Mouse (Mus musculus): ENCODE measurements at regions not wholly inside any gene's neighbourhood (a gene's known extent, or its start where the extent isn't known, plus 50 kb on each side); places are given as distances from the start of the nearest gene placed in this dataset.

GRCm38 (mm10) chr13:52389271-52389670, 141.8 kb downstream of the Diras2 start:
- no peak for DNase-seq

DNA sequence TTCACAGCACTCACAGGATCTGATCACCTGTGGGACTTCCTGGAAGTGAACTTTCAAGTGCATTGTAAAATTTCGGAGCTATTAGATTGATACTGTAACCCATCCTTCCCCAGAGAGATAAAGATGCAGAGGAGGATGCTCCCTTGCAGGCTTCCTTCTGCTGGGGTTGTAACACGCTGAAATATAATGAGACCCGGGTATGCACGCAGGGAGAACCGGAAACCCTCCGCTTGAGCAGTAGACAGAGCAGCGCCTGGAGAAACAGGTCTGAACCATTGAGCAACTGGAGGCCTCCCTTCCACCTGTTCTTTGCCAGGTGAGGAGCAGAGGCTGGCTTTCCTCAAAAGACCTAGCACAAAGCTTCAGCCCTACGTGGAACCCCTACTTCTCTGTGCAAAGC, 135.3 kb downstream of the Diras2 start:
- DNase-seq = no peak

DNA sequence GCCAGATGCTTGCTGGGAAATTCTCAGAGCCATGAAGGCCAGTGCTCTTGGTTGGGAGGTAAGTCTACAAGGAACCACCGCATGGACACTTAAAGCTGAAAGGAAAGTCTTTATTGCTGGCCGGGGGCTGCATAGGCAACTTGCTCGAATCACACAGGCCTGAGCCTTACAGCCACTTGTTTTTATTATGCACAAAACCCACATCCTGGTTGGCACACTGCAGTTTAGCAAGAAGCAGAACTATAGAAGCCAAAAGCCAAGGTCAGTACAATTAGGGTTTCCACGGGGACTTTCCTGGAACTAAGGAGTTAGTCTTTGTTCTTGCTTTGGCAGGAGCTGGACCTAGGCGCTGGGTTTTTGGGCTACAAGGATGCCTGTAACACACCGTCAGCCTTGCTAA, 132.7 kb downstream of the Diras2 start:
- DNase-seq = no peak

DNA sequence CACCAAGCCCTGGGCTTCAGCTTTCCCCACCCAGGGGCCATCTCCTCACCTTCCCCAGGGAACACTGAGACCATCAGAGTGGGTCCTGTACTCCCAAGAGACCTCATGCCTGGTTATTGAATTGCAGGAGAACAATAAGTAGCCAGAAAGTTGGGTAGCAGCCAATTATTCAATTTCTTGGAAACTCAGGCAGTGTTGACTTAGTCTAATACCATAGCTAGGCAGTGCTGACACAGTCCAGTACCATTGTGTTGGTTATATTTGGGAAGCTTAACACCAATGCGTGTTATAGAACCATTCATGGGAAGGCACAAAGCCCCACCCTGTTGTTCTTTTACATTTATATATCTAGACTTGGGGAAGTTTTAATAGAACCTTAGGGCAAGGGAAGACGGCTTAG, 131.9 kb downstream of the Diras2 start:
- no peak for DNase-seq

DNA sequence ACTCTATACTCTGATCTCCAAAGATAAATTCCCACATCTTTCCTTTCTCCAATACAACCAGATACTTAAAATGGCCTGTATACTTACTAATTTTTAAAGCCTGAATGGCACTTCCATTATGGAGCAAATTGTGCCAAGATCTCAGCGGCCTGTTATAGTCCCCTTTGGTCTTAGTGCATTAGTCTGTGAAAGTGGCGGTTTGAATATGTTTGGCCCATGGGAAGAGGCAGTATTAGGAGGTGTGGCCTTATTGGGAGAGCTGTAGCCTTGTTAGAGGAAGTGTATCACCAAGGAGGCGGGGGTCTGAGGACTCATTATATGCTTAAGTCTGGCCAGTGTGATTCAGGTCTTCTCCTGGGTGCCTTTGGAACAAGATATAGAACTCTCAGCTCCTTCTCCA, 127.3 kb downstream of the Diras2 start:
- DNase-seq = no peak

DNA sequence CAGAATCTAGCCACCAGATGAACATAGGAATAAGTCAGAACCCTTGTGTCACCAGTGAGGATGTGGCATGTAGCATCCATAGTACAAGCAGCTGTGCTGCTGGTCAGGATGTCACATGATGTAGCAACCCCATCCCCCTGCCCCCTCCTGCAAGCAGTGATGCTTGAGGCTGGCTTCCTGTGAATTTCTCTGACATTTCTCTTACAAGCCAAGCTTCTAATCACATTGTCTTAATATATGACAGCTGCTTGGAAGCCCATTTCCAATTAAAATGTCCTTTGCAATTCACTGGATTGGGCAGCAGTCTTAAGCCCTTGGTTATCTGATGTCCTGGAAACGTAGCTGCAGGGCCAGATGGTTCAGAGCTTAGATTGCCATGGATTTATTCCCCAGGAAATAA, 114.8 kb downstream of the Diras2 start:
- DNase-seq = no peak

GRCm38 (mm10) chr13:52422456-52422855, 108.6 kb downstream of the Diras2 start:
- no peak for DNase-seq

GRCm38 (mm10) chr13:52428527-52428926, 102.6 kb downstream of the Diras2 start:
- no peak for DNase-seq

GRCm38 (mm10) chr13:52436756-52437155, 94.3 kb downstream of the Diras2 start:
- no peak for DNase-seq

GRCm38 (mm10) chr13:52445513-52445912, 85.6 kb downstream of the Diras2 start:
- DNase-seq = no peak

DNA sequence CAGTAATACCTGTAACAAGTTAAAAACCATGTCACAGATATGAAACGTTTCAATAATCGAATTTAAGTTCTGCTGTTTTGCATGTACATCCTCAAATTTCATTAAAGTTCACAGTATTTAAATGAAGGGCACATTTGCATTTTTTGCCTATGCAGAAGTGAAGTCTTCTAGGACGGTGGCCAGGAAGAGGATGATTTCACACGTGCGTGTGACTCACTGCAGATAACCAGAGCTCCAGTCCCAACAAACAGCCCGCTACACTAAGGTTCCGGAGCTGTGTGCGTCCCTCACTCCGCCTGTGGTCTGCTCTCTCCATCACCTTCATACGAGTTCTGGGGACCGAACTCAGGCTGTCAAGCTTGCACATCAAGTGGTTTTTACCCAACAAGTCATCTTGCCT, 82.2 kb downstream of the Diras2 start:
- no peak for DNase-seq

GRCm38 (mm10) chr13:52451486-52451885, 79.6 kb downstream of the Diras2 start:
- no peak for DNase-seq

GRCm38 (mm10) chr13:52452291-52452690, 78.8 kb downstream of the Diras2 start:
- DNase-seq = no peak

Measured in adrenal gland, postnatal 36 days (tissue).